Mouse (Mus musculus): Measurements from ENCODE around the gene Opa1. TPM values are rescaled to one million over a fixed set of nuclear protein-coding genes. Genes with fewer than 3 reads are reported as not detected.

Gene Opa1
- 10 to 100 TPM; 91.1 to 99.5 TPM for total RNA-seq (2021)
- long read RNA-seq, experiment 1, full-length matches to known transcripts: 41 of 99 reads
- long read RNA-seq, experiment 1, partial matches to known transcripts: 3 of 99 reads
- long read RNA-seq, experiment 1, other reads (novel, unspliced or antisense): 55 of 99 reads
- long read RNA-seq, experiment 2, full-length matches to known transcripts: 75 of 181 reads
- long read RNA-seq, experiment 2, partial matches to known transcripts: 27 of 181 reads
- long read RNA-seq, experiment 2, other reads (novel, unspliced or antisense): 79 of 181 reads

DNA sequence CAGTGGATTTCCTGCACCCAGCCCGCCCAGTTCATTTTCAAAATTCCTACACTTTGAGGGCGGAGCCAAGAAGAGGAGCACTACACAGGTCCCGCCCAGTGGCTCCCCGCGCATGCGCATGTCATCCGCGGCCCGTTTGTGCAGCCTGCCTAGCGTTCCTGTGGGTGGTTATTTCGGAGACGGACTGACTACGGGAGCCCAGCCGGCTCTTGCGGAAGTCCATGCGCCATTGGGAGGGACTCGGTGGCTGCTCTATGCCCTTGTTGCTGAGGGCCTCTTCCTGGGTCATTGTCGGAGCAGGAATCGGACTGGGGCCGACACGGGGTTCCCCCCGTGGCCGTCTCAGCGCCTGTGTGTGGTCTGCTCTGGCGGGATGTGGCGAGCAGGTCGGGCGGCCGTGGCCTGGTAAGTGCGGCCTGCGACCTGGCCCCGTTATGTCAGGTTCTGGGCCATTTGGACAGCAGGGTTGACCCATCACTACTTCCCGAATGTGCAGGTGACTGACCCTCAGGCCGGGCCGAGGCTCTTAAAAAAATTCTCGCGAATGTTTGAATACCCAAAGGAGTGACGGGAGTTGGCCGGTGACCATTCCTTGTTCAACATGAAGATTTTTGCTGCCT, at the start of gene Opa1:
Gene Opa1 (plus strand): TSS at position 168 of the 620 bp plus-strand sequence.
- DNase-seq (ENCODE audit: low spot score in 2 of 2): peak; percentile 99 to 100

DNA sequence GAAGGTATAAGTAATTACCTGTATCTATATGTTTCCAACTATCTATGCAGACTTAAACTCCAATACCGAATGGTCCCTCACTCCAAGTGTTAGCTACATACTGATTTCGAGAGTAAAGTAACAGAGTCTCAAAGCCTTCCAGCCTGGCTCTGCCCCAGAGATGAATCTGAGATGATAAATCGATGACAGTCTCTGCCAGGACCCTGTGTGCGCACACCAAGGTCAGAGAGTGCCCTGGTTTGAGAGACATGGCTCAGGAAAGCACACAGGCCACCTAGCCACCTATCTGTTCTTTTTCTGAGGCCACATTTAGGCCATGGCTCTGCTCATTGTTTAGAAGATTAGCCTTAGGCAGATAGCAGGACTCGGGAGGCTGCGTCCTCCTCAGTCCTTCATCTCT, 45.5 kb upstream of the Opa1 start:
- DNase-seq (ENCODE audit: low spot score in 2 of 2): no peak

DNA sequence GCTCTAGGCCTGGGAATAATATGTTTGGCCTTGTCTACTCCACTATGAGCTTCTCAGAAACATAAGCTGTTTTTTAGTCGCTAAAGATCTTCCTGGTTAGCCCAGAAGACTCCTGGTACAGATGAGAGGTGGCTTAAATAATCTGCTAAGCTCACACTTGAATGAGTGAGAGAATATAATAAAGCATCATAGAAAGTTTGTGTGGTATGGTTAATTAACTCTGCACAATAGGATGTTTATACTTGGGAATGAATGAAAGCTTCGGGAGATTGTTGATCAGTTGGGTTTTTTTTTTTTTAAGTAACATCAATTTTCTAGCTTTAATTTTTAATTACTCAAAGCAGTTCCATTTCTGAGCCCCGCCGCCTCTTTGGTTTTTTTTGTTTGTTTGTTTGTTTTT, 43.3 kb upstream of the Opa1 start:
- no peak for DNase-seq (ENCODE audit: low spot score in 2 of 2)

DNA sequence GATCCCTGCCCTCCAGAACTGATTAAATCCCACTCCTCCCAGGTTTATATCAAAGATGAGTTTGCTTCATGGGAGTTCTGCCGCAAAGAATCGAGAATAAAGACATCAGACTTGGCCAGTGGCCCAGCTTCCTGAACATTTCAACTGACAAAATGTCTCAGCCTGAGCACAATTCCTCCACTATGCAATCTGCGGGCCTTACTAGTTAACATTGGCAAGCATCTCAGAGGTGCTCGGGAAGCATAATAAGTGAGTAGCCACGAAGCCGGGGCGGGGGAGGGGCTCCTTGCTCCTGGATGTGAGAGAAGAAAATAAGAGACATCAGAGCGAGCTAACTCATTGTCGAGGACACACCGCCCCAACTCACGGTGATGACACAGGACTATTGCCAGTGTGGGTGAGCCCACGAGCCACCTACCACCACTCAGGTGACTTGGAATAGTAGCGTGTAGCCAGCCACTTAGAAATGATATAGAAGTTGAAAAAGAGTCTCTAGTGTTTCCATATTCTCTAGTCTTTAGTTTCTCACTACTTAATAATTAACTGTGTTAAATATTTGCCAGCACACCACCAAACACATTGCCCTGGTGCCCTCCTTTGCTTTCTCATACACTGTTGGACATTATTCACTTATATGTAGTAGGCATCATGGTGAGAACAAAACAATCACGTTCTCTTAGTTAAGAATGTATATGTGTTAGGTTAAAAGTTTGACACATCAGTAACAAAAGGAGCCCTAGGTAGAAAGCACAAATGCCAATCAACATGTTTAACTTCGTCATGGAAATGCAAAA, 42.5 kb upstream of the Opa1 start:
- DNase-seq (ENCODE audit: low spot score in 2 of 2): no peak

DNA sequence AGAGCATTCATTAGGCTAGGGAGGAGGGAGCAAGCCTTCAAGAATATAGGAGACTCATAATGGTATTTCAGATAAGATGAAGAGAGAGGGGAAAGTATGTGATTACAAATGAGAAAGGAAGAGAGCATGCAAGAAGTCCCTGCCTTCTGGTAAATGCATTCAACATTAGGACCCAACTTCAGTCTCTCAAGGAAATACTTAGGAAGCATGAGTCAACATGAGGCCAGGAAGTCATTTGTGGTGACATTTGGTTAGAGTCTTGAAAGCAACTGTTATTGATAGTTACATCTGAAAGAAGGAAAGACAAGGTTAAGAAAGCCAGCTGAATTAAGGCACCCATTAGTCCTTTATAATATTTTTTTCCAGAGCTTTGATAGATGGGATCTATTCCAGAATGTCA, 39.2 kb upstream of the Opa1 start:
- no peak for DNase-seq (ENCODE audit: low spot score in 2 of 2)

DNA sequence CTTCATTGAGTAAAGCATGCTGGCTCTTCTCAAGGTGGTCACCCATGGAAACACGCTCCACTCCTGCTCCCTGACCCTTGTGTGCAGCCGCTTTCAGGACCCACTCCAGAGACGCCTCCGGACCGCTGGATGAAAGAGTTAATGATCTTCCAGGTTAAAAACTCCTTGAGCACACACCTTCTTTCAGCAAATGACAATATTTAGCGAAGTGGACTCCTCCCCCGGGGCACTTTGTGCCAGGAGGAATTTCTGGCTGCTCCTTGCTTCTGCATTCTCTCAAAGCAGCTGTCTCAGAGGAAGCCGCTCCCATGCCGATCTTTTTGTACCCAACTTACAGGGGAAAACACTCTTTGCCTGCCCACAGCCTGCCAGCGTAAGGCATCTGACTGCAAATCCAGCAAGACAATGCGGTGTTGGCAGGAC, 37.9 kb upstream of the Opa1 start:
- DNase-seq (ENCODE audit: low spot score in 2 of 2): no peak

DNA sequence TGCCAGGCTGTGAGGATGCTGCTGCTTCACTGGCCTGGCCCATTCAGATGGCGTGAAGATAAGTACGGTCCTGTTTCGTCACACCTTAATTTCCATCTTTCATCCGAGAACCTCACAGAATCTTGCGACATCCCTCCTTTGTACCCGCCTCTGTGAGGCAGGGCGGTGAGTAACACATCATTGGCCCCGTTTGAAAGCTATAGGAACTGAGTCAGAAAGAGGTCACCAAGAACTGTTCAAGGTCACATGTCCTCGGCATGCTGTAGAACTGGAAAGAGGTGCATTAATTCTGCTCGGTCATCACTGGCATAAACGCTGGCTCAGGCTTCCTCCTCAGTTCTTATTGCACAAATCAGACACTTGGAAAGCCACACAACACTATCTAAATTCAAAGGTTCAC, 34.3 kb upstream of the Opa1 start, which contains the start of gene Atp13a4:
Gene Atp13a4 (minus strand): TSS at position 36 of the 400 bp plus-strand sequence.
- peak in 1 of 2 experiments; percentile 15 for DNase-seq (ENCODE audit: low spot score in 2 of 2)

DNA sequence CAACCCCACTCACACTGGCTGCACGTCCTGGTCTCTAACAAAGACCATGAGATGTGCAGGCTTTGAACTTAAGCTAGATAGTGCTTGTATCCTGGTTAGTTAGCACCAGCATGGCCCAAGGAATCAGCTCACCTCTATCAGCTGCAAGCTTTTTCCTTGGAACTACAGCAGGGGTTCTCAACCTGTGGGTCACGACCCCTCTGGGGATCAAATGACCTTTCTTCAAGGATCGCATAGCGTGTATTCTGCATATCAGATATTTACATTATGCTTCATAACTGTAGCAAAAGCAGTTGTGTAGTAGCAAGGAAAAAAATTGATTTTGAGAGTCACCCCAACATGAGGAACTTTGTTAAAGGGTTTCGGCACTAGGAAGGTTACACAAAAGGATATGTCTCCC, 19.5 kb upstream of the Opa1 start:
- DNase-seq (ENCODE audit: low spot score in 2 of 2): no peak

DNA sequence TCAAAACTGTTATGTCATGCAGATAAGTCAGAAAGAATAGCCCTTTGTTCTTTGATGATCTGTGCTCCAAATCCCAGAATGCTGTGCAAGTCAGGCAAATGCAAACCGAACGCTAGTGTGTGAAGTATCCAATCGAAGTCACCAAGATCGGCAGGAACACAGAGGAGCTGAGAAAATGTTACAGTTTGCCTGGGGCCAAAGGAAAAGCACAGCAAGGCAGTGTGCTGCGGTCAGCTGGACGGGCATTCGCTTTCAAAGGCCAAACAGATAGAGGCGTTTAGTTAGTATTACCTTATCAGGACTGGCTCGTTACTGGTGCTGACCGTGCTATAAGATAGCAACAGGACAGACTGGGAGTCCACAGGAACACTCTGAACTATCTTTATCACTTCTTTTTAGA, 18.7 kb upstream of the Opa1 start:
- DNase-seq (ENCODE audit: low spot score in 2 of 2): peak in 1 of 2 experiments; percentile 9

DNA sequence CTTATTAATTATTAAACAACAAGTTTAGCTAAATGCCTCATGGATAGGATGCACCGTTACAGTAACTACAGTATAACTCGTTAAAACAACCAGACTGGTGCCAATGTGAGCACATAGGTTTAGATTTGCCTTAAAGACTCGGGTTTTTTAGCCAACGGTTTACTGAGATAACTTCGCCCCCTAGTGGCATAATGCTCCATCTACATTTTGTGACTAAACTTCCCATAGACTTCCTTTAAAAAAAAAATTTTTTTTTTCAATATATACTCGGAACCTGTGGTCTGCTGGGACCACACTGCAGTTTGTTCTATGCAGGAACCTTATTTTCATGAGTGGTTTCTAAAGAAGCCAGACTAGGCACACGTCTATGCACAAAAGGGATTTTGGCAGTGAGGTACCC, 18.3 kb upstream of the Opa1 start:
- DNase-seq (ENCODE audit: low spot score in 2 of 2): peak in 1 of 2 experiments; percentile 39

DNA sequence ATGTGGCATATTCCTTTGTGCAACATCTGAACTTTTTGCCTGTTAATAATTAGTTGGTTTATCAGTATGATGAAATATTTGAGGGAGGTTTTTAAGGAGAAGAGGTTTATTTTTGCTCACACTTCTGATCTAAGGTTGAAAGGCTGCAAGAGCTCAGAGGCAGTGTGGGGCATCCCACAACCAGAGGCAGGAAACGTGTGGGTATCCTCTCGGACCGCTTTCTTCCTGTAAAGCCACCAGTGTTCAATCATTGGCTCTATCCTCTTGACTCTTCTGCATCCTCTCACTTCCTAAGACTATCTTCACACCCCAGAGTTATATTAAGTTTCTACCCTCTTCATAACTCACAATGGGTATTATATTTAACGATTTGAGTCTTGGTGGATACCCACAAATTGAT, 5.1 kb upstream of the Opa1 start:
- no peak for DNase-seq (ENCODE audit: low spot score in 2 of 2)

DNA sequence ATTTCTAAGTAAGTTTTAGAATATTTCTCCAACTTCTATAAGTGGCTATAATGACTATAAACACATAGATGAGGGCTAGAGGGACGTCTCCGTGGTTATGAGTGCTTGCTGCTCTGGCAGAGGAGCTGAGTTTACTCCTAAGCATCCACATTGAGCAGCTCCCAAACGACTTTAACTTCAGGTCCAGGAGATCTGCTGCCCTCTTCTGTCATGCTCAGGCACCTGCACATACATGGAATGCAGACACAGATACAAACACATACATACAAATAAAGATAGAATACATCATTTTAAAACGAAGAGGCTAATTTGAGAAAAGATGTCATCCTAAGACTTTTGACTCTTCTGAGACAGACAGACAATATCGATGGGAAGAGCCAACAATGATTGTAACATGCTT, 3.5 kb upstream of the Opa1 start:
- DNase-seq (ENCODE audit: low spot score in 2 of 2): no peak

DNA sequence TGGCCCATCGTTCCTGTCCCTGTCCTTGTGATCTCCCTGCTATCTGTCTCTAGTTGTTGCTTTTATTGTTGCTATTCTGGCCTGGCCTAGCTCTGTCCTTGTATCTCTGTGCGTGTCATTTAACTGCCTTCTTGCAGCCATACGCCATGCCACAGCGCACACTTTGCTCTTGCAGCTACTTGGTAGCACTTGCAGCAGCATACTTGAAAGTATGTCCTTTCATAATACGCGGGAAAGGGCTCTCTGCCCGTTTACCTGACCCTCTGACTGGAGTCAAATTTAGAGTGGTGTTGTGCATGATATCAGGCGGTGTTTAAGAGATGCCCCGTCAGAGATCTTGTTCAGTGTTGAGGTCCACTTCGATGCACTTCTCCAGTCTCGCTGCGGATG, 648 bp downstream of the Opa1 start:
- no peak for DNase-seq (ENCODE audit: low spot score in 2 of 2)

DNA sequence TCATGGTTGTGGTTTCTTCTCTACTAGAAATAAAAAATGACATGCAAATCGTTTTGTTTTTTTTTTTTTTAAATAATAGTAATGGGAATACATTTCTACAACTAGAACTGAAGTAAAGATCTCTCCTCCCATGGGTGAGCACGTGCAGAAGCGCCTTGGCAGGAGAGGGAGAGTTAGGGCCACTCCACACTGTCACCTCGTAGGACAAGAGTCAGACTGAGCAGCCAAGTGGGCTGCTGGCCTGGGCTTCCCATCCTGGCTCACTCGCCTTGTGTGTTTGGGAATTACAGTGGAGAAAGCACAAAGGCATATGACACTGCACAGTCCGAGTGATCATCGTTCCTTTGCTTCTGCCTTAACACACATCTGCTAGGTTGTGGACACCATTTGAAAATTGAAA, 13.0 kb downstream of the Opa1 start:
- no peak for DNase-seq (ENCODE audit: low spot score in 2 of 2)

DNA sequence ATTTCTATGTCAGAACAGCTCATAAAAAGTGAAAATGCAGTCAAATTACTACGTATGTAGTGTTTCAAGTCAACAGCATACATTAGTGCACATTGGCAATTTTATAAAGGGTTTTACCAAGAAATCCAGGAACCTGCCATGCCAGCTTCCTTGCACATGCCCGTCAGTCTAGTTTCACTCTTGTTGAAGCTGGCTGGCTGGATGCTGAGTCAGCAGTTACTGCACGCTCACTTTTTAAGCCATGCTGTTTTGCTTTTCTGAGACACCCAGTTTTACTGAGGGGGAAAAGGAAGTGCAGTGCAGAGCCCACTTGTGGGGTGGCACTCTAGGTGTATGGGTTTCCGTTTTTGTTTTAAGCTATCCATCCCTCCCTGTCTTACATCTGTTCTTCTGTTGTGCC, 18.0 kb downstream of the Opa1 start:
- no peak for DNase-seq (ENCODE audit: low spot score in 2 of 2)

DNA sequence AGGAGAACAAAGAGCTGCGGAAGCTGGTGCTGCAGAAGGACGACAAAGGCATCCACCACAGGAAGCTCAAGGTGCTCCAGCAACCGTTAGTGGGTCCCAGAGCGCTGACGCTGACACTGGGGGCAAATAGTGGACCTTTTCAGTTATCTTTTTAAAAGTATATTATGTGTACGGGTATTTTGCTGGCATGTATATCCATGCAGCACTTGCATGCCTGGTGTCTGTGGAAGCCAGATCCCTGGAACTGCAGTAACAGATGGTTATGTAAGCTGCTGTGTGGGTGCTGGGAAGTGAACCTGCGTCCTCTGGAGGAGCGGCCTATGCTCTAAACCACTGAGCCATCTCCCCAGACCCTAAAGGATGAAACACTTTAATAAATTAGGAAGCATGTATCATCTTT, 26.4 kb downstream of the Opa1 start:
- DNase-seq (ENCODE audit: low spot score in 2 of 2): no peak

DNA sequence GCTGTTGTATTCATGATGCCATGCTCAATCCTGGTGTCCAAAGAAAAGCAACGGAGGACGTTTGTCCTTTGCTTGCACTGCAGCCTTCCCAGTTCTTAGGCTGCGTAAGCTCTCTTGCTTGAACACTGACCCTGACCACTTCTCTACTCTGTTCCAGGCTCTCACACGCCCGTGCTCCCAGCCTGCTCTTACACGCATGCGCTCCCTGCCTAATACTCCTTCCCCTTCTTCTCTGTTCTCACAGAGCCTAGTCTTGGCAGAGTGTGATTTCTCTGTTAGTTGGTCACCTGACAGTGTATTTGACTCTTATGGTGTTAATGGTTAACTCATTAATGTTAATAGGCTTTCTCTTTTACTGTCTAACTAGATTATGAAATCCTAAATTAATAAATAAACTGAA, 28.0 kb downstream of the Opa1 start:
- DNase-seq (ENCODE audit: low spot score in 2 of 2): no peak

DNA sequence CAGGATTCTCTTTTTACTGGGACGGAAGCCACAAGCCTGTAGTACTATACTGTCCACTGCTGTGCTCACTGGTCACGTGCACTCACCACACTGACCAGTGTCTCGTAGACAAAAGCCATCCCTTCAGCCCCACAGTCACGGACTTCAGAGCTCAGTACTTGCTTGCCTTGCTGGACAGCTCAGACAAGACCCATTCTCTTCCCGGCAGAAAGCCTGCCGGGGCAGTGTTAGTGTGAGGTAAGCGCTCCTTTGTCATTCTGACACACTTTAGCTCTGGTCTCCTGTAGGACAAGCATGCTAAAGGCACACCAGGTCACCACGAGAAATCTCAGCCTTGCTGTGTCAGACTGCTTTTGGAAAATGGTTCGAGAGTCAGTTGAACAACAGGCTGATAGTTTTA, 35.6 kb downstream of the Opa1 start:
- no peak for DNase-seq (ENCODE audit: low spot score in 2 of 2)

DNA sequence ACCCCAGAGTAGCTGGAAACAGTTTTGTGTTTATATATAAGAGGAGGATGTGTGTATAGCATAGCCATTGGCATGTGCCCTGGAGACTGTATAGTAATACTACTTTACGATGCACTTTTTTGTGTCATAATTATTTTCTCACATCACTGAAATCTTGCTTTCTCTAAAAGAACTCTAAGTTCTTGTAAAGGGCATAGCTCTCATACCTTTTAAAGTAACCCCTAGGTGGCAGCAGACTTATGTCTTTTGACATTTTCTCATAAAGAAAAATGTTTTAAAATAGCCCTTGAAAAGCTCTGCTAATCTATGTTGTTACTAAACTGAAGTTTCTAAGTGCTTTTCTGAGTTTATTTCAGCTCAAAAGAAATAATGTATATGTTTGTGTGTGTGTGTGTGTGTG, 49.9 kb downstream of the Opa1 start:
- DNase-seq (ENCODE audit: low spot score in 2 of 2): no peak

DNA sequence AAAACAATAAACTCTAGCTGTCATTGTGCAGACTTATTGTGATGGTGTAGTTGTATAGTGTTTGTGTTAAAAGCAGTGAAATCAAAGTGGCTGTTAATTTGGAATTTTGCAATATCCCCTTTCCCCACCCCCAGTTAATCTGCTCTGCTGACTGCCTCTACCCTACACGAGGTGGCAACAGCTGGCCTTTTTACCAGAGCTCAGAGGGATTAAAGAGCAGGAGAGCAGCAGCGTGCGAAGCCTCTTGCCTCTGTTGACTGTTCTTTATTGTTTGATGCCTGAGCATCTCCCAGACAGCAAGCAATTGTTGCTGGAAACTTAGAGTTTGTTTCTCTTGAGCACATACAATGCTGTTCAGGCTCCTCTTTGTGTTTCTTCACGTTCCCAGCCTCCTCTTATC, 56.6 kb downstream of the Opa1 start:
- no peak for DNase-seq (ENCODE audit: low spot score in 2 of 2)

DNA sequence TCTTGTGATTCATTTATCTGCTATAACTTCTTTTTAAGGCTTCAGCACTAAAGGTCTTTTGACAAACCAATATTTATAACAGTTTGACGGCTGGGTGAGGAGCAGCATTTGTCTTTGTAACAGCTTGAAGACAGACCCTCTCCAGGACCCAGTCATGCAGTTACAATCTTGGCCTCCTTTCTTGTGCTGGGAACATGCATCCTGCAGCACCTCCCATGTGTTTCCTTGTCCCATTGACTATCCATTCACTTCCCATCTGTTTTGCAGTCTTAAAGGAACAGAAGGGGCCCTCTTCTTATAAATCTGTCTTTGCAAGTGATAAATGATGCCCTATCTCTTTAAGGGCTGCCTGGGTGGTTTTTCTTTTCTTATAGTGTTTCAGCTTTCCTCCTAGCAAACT, 63.2 kb downstream of the Opa1 start:
- no peak for DNase-seq (ENCODE audit: low spot score in 2 of 2)

DNA sequence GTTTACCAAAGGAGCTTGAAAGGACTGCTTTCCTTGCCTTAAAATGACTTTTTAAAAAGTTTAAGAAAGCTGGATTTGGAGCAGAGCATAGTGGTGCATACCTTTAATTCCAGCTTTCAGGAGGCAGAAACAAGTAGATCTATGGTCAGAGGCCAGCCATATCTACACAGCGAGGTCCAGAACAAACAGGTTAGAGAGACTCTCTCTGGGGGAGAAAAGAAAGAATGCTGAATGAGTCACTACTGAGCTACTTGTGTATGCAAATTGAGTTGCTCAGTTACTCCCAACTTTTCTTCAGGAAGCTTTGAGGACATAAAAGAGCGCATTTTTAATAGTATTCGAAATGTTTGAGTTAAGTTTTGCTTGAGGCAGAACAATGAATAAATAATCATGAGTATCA, 65.7 kb downstream of the Opa1 start:
- no peak for DNase-seq (ENCODE audit: low spot score in 2 of 2)

Data from adrenal gland, adult 18-20 months (tissue).